Mouse (Mus musculus) kidney, adult 18-20 months (tissue): ENCODE results near the gene Tspan2.

Experiments
- DNase-seq: peaks from one replicate; pipeline ENCODE4 v3.0.0; 2021

The Tspan2 gene

DNA sequence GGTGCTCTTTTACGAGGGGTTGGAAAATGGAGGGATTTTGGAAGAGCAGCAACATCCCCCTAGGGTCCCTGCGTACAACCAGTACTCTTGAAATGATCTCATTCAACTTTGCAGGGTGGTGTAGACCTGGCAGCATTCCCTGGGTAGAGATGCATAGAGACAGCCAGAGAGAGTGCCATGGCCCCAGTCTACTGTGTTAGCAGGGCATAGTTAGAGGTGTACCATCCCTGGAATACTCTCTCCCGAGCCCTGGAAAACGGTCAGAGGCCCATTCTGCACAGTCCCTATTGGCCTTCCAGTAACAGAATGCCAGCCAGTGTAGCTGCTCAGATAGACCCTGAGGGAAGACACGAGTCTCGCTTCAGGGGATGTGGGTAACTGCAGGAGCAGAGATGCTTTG lies 1.3 kb downstream of the Tspan2 start:
- DNase-seq, result no peak

DNA sequence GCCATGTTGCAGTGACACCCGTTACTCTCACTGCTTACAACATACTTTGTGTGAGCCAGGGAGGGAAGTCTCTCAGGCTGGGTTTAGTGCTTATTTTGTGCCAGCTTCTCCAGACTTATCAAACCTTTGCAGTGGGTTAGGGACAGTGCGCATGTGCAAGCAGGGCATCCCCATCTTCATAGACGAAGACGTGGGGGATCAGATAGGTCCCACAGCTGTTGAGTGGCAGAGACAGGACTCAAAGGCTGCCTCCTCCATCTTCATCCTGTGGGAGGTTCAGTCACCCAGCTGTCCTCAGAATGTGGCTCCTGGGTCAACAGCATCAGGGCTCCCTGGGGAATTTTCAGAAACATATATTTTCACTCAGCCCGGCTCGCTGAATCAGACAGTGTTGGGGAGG lies 2.1 kb downstream of the Tspan2 start:
- DNase-seq, result no peak

DNA sequence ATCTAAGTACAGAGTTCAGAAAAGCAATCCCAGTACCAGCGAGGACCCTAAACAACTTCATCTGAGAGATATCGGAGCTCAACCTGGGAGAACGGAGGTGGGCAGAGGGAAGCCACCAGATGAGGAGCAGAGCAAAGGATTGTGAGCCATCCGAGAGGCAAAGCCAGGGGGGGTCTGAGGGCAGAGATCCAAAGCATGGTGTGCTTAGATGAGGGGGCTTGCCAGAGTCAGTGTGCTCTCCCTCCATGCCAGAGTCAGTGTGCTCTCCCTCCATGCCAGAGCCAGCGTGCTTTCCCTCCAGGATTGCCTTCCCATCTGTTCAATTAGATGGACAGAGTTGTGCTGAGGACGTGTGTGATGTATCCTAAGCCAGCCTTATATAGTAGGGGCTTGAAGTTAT lies 2.8 kb downstream of the Tspan2 start:
- DNase-seq, result no peak

DNA sequence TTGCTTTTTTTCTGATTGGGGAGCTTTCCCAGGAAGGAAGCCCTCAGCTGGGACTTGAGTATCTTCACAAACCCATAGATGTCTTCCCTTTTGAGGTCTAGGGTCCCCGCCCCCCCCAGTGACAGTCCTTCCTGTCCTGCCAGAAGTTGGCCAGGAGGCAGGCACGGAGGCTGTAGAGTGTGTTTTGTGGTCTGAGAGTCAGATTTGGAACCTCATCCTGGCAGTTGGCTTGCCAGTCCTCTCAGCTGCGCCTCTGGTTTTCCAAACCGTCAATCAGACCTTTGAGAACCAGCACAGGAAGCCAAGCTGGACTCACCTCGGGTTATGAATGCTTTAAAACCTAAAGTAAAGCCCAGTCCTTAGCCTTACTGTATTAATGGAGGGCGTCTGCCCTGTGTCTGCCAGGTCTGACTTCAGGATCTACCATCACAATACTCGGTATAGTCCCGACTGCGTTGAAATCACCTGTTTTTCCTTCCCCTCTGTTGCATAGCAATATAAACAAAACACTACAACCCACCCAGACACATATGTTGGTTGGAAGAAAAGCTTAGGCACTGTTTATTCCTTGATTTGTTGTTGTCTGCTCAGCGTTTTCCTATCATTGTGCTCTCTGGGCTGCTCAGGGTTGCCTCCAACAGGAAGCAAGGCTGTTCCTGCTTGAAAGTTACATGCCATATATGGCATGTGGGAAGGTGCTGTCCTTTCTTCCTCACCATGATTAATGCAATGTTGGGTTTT lies 4.0 kb downstream of the Tspan2 start:
- no peak for DNase-seq

DNA sequence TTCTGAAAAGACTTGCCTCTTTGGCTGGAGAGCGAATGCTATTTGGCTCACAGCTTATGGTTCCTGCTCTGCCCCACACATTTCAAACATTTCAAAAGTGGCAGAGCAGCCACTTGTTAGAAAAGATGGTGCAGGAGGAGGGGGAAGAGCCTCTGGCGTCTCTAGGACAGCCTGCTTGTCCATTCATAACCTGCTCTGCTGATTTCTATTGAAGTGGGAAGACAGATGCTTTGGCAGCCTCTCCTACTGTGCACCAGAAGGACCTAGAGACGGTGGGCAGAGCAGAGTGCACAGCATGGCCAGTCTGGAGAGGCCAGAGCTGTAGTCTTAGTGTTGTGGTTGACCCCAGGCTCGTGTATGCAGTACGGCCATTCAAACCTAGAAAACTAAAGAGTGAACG lies 4.6 kb downstream of the Tspan2 start:
- no peak for DNase-seq

DNA sequence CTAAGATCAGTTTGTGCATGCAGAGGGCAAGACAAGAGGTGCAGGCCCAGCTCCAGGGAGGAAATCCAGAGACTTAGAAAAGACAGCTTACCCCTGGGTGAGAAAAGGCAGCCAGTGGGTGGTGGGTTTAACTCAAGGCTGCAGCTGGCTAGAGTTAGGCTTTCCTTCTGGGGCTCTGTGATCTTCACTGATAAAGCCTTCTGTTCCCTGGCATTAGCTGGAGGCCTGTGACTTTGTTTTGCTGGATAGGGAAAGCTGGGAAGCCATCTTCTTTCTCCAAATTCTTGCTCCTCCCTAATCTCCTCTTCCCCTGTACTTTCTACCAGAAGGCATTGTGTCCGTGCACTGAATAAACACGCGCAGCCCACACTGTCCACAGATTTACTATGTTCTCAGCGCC lies 8.4 kb downstream of the Tspan2 start:
- DNase-seq, result no peak

DNA sequence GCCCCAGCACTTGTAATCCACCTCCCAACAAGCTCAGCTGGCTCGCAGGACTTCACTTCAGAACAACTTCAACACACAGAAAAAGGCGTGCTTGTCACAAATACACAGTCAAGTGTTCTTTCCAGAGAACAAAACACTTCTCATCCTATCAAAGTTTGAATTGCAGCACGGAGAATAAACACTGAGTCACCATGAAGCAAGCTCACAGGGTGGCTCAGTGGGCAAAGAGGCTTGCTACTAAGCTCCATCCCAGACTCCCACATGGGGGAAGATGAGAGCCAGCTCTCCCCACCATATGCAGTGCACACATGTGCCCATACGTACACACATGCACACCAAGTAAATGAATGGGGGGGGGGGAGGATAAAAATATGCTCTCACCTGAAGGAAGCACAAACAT lies 8.9 kb downstream of the Tspan2 start:
- no peak for DNase-seq

DNA sequence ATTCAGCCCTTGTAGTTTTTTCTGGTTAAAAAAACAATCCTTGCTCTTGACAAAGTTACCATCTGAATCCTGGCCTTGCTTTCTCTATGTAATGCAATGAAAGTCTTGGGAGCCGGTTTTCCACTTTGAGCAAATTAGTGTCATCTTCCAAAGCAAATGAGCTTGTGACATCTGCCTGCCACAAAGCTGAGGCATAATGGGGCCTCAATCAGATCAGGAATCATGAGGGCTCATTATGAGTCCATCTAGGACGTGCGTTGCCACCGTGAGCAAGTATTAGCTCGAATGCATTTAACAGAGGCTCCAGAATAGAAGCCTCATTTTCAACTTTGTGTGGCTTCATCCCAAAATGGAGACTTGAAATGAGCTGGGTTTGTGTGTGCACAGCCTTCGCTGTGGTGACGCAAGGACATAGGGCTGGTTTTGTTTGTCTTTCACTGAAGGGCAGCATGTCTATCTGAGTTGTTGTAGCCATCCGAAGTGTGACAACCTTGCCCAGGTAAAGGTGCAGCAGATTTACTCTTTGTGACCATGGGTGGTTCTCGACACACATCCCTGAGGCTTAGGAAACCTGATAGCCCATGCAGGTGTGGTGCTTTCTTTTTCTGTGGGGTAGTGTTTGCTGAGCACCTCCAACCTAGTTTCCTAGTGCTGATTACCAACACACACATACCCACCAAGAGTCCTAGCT lies 9.6 kb downstream of the Tspan2 start:
- no peak for DNase-seq

DNA sequence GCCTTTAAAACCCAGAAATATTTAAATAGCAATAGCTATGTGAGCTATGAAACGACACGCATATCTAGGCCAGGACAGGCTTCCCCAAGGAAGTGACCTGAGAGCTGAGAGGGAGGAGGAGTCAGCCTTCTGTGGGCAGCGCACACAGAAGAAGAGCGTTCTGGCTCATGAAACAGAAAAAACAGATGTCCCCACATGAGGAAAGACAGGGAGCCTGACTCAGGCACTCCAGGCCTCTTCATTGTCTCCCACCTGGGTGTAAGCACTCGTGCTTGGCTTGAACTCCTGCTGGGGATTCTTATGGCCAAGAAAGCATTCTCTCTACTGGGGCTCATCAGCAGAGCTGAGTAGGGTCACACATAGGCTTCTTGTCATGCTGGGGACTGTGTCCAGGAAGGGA lies 10.3 kb downstream of the Tspan2 start:
- no peak for DNase-seq

DNA sequence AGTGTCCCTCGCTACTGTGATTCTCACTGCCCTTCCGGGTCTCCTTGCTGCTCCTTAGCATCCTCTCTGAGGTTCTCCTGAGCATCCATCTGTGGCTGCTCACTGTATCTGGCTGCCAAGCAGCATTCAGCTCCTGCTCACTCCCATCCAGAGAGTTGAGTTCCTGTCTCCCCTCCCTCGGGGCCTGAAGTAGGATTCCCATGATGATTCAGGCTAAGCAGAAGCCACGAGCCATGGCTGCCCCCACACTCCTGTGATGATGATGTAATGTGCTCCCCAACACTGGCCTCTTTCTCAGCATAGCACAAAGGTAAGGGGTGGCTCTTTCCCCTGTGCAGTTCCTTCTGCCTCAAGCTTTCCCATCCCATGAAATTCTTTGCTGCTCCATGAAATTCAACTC lies 11.8 kb downstream of the Tspan2 start:
- no peak for DNase-seq

DNA sequence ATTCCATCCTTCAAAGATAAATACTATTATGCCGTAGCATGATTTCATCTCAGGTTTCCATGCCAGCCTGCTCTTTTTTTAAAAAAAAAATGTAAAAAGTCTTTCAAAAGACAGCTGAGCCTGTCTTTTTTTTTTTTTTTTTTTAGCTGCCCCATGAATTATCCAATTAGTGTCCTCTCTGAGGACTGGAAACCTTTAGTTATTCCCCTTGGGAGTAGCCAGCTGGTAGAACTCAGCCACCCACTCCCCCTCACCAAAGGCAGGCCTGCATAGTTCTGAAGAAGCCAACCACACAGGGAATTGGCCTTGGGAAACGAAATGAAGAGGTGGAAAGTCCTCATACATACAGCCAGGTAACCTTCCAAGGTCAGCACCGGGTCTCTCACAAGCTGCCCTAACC lies 13.7 kb downstream of the Tspan2 start:
- no peak for DNase-seq

DNA sequence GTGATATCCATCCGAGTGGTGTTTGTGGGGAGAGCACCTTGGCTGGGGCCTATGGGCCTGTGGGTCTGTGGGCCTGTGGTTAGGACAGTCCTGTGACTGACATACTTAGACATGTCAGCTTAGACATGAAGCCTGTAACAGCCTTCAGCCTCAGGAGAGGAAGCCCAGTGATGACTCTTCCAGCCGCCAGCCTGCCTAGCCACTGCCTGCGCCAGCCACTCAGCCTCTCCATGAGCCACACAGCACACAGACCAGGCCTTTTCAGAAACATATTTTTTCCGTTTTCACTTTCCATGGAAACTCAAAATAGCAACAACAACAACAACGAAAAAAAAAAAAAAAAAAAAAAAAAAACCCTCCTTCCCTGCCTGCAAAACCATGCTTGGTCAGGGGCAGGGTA lies 14.4 kb downstream of the Tspan2 start:
- DNase-seq, result no peak

DNA sequence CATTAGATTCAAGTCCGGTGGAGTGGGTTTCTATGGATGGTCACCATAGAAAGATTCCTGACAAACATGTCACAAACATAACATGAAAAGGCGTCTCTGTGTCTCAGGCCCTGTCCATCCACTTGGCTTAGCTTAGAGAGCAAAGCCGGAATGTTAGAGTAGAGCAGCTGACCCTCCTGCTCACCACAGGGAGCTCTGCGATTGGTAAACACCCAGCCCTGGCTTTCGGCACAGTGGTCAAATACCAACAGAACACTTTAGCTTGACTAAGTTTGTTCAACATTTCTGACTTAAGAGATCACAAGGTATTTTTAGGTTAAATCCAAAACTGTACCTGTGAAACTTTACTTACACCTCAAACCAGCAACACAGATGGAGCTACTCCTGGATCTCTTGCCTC lies 16.8 kb downstream of the Tspan2 start:
- no peak for DNase-seq

DNA sequence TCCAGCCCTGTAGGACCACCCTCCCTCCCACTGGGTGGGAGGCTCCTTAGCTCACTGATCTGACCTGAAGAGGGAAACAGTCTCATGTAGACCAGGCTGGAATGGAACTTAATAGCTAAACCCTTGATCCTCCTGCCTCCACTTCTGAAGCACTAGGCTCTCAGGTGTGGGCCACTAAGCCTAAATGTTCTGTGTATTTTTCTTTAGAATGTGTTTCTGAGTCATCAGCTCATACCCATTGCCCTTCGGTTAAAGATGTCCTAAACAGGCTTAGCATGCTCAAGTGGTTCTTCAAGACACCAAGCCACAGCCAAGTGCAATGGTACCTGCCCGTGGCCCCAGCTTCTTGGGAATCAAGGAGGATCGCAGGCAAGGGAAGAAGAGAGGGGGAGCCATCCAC lies 17.2 kb downstream of the Tspan2 start:
- no peak for DNase-seq

DNA sequence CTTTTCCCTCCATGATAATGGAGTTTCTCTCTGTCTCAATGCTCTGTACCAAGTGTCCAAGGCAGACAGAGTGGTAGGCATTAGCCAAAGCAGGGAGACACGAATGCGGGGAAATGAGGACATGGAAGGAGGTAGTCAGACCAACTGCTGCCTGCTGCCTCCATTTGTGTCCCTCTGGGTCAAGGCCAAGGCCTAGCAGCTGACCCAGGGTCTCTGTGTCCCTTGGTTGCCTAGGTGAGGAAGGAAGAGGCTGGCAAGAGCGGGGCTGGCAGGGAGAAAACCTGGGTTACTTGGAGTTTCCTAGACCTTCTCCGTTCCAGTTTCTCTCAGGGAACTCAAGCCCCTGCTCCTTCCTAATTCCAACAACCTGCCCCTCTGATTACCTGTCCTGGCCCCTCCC lies 17.7 kb downstream of the Tspan2 start:
- DNase-seq, result no peak

DNA sequence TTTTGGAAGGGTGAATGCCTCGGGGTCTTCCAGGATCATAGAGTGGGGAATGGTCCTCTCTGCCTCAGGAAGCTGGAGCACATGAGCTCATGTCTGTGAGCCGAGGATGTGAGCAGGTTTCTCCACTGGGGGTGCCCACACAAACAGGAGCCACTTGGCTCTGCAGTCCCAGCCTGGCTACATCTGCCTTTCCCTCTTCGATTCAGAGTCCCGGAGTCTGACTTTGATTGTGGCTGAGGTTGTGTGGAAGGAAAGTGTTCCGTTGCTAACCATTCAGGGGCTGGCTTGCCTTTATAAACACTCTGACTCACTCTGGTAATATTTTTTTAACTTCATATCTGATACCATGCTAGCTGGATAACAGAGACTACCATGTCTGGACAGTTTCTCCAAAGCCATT lies 18.1 kb downstream of the Tspan2 start:
- no peak for DNase-seq

DNA sequence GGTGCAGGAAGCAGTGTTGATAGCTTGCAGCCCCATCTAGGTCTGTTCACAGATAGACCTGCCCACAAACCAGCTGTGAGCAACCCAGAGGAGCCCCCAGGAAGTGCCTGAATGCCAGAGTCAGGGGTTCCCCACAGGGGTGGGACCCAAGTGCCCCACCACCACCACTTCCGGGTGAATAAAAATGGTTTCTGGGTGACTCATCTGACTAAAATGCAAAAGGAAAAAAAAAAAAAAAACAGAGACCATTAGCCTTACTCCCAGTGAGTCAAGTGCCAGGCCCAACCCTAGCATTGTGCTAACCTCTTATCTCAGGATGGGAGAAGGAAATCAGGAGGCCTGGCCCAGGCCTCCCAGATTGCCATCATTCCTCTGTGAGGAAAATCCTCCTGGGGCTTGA lies 21.5 kb downstream of the Tspan2 start:
- no peak for DNase-seq

DNA sequence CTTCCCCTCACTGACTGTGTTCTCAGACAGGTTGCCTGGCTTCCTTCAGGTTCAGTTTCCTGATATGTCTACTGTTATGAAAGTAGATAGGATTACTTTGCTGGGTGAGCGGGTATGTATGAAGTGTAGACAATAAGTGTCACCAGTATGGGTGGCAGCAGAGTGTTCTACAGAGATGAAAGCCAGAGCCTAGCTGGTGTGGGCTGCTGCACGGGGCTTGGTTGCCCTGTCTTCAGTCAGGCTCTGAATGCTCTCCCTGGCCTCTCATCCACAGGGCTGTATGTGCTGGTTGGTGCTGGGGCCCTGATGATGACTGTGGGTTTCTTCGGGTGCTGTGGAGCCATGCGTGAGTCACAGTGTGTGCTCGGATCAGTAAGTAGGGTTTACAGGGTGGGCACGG lies 22.7 kb downstream of the Tspan2 start:
- DNase-seq, result no peak

DNA sequence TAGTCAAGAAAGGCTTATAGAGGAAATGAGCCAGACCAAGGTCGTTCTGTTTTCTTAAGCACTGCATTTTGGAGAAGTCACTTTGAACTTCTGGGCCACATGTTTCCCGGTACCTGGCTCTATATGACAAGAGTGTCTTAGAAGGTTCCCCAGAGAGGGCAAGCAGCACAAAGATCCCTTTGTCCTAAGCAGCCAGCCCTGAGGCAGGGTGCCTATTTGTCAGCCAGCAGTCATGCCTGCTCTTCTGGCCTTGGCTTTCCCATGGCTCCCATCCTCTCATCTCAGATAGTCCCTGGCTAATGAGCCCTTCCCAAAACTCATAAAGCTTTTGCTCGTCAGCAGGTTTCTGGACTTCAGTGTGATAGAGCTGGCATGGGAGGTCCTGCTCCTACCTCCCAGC lies 25.9 kb downstream of the Tspan2 start:
- DNase-seq, result no peak

DNA sequence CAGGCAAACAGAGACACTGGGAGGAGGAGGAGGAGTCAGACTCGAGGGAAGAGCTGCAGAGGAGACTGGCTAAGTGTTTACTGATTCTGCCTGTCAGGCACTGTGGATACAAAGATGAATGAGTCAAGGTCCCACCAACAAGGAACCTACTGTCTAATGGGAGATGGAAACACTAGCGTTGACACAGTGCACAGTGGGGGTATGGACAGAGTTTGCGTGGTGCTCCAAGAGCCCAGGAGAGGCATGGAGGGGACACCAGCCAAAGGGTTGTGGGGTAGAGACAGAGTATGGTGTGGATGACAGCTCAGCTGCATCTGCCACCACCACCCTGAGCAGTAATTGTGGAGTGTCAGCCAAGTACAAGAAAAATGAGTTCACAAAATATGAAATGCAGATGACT lies 28.1 kb downstream of the Tspan2 start:
- no peak for DNase-seq

DNA sequence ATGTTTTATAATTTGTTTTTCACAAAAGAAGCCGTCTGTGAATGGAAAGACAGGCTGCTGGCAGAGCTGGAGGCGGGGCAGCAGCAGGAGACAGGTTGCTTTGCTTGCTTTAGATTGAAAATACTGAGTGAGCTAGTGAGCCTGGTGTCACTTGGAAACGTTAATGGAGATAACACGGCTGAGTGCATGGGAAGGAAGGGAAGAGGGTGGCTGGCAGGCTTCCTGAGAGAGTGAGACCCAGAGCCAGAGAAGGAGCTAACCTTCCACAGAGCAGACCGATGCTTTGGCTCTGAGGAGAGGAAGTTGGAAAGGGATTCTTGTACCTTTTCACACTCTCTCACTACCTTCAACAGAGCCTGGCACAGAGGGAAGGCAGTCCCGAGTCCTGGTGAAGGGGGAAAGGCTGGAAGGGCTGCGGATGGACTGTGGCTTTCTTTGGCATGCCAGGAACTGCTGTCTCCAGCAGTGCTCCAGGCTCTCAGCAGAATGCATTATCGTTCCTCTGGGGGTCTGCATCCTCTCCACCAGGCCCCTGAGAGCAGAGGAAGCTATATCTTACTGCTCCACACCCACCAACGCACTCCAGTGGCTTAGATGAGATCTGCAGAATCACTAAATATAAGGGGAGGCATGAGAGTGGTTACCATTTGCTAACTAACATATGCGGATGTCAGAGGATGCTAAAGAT lies 29.5 kb downstream of the Tspan2 start:
- DNase-seq, result no peak

DNA sequence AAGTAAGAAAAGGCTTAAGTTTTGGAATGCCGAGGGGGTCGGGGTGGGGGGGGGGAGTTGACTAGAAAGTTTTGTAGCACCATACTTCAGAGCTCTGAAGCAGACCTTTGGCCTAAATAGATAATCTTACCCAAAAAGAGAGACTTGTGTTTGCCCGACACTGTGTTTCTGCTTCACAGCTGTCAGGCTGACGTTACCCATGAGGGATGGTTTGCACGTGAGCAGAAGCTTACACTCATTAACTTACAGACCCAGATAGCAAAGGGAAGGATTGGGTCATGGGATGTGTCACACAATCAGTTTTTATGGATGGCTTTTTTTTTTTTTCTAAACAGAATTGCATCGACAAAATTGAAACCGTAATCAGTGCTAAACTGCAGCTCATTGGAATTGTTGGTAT lies 30.5 kb downstream of the Tspan2 start:
- DNase-seq, result no peak

DNA sequence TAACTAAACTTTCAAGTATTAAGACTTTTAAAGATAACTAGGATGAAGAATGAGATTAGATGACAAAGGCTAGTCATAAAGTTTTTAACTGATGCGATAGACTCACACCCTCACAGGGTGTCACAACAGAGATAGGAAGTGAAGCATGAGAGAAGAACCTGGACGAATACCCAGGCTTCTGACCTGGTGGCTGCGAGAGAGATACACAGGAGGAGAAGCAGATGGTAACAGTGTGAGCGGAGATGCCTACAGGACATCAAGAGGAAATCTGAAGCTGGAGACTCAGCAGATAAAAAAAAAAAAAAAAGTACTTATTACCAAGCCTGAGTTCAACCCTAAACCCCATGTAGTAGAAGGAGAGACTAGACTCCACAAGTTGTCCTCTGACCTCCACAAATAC lies 38.7 kb downstream of the Tspan2 start:
- DNase-seq, result no peak

DNA sequence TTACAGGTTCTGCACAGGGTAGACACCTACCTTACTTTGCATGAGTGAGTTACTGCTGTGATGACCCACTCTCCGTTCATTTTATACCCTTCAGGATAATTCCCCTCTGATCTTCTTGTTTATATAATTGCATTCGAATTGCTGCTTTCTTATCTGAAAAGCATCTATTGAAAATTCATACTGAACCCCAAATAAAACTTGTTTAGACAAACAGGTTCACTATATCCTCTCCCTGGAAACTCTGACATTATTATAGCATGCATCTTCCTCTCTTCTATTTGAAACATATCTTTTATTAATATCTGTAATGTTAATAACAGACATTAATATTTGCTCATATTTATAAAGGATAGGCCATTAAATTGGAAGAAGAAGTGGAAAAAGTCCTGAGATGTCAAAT lies 48.3 kb downstream of the Tspan2 start, which contains the start of gene Tshb:
Gene Tshb (minus strand): TSS at position 101 of the 400 bp plus-strand sequence.
- no peak for DNase-seq
